Mouse (Mus musculus): Measurements from ENCODE around the gene Cbx7. TPM values are rescaled to one million over a fixed set of nuclear protein-coding genes. Genes with fewer than 3 reads are reported as not detected.

Cbx7 gene
- 0.99 TPM for polyA plus RNA-seq (2014; fragmentation: Illumina TruSeq; extraction: RNeasy Lipid Tissue Mini Kit (QIAGEN cat#74804); ENCODE audit: low read depth, low replicate concordance)

GRCm38 (mm10) chr15:79970940-79971339 is at the start of gene Cbx7:
TSS of gene Cbx7 (minus strand) at chr15:79971119.

GRCm38 (mm10) chr15:80014321-80015210 is 43.6 kb upstream of the Cbx7 start, which contains the start of gene Pdgfb:
TSS of gene Pdgfb (minus strand) at chr15:80014977.

GRCm38 (mm10) chr15:79891436-79892212 is 79.3 kb downstream of the Cbx7 start, which contains the start of gene Apobec3:
TSS of gene Apobec3 (plus strand) at chr15:79891659.

Other genes with a start within 250 kb of the Cbx7 start
- 4.4 TPM for gene Sun2, start 228.6 kb downstream of the Cbx7 start, polyA plus RNA-seq (2014; fragmentation: Illumina TruSeq; extraction: RNeasy Lipid Tissue Mini Kit (QIAGEN cat#74804); ENCODE audit: low read depth, low replicate concordance)
- gene Dnal4, start 193.3 kb downstream of the Cbx7 start, polyA plus RNA-seq (2014; fragmentation: Illumina TruSeq; extraction: RNeasy Lipid Tissue Mini Kit (QIAGEN cat#74804); ENCODE audit: low read depth, low replicate concordance) = 1.3 TPM
- 0.82 TPM for gene Nptxr, start 166.4 kb downstream of the Cbx7 start, polyA plus RNA-seq (2014; fragmentation: Illumina TruSeq; extraction: RNeasy Lipid Tissue Mini Kit (QIAGEN cat#74804); ENCODE audit: low read depth, low replicate concordance)
- not detected for gene Npcd, start 136.9 kb downstream of the Cbx7 start, polyA plus RNA-seq (2014; fragmentation: Illumina TruSeq; extraction: RNeasy Lipid Tissue Mini Kit (QIAGEN cat#74804); ENCODE audit: low read depth, low replicate concordance)
- gene Cbx6, start 136.4 kb downstream of the Cbx7 start, polyA plus RNA-seq (2014; fragmentation: Illumina TruSeq; extraction: RNeasy Lipid Tissue Mini Kit (QIAGEN cat#74804); ENCODE audit: low read depth, low replicate concordance) = 8.0 TPM
- 5.8 TPM for gene Apobec3, start 79.5 kb downstream of the Cbx7 start, polyA plus RNA-seq (2014; fragmentation: Illumina TruSeq; extraction: RNeasy Lipid Tissue Mini Kit (QIAGEN cat#74804); ENCODE audit: low read depth, low replicate concordance)
- gene Pdgfb, start 43.9 kb upstream of the Cbx7 start, polyA plus RNA-seq (2014; fragmentation: Illumina TruSeq; extraction: RNeasy Lipid Tissue Mini Kit (QIAGEN cat#74804); ENCODE audit: low read depth, low replicate concordance) = 1.2 TPM
- gene Syngr1, start 120.2 kb upstream of the Cbx7 start, polyA plus RNA-seq (2014; fragmentation: Illumina TruSeq; extraction: RNeasy Lipid Tissue Mini Kit (QIAGEN cat#74804); ENCODE audit: low read depth, low replicate concordance) = 1.2 TPM
- 142 TPM for gene Rpl3, start 120.7 kb upstream of the Cbx7 start, polyA plus RNA-seq (2014; fragmentation: Illumina TruSeq; extraction: RNeasy Lipid Tissue Mini Kit (QIAGEN cat#74804); ENCODE audit: low read depth, low replicate concordance)
- gene Tab1, start 162.0 kb upstream of the Cbx7 start, polyA plus RNA-seq (2014; fragmentation: Illumina TruSeq; extraction: RNeasy Lipid Tissue Mini Kit (QIAGEN cat#74804); ENCODE audit: low read depth, low replicate concordance) = 0.47 TPM
- 5.5 TPM for gene Mgat3, start 202.6 kb upstream of the Cbx7 start, polyA plus RNA-seq (2014; fragmentation: Illumina TruSeq; extraction: RNeasy Lipid Tissue Mini Kit (QIAGEN cat#74804); ENCODE audit: low read depth, low replicate concordance)

Measured in adrenal gland, adult 10 weeks (tissue).